Mouse (Mus musculus): ENCODE results near the gene Akap12. TPM values are rescaled to one million over a fixed set of nuclear protein-coding genes. Genes with fewer than 3 reads are reported as not detected.

The Akap12 gene
- polyA plus RNA-seq, 1 experiment = 387 TPM

DNA sequence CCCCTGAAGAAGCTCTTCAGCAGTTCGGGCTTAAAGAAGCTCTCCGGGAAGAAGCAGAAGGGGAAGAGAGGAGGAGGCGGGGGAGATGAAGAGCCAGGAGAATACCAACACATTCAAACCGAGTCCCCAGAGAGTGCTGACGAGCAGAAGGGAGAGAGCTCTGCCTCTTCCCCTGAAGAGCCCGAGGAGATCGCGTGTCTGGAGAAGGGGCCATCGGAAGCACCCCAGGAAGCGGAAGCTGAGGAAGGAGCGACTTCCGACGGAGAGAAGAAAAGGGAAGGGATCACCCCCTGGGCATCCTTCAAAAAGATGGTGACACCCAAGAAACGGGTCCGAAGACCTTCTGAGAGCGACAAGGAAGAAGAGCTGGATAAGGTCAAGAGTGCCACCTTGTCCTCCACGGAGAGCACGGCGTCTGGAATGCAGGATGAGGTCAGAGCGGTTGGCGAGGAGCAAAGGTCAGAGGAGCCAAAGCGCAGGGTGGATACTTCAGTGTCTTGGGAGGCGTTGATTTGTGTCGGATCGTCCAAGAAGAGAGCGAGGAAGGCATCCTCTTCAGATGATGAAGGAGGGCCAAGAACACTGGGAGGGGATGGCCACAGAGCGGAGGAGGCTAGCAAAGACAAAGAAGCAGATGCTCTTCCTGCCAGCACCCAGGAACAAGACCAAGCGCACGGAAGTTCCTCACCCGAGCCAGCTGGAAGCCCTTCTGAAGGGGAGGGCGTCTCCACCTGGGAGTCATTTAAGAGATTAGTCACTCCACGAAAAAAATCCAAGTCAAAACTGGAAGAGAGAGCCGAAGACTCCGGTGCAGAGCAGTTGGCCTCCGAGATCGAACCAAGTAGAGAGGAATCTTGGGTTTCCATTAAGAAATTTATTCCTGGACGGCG lies 88.4 kb downstream of the Akap12 start:
- no peaks in the 10 kb centered on the region for H3K27me3 ChIP-seq (ENCODE audit: control insufficient read depth, insufficient read depth, low read length, poor library complexity, severe bottlenecking)
- no peak overlapping the region for H3K9ac ChIP-seq (ENCODE audit: low read depth, poor library complexity, severe bottlenecking)
- TF ChIP-seq EP300 (IDR thresholded peaks at IDR 0.05; ENCODE audit: insufficient read depth, low read depth, low read length) (no peak), POLR2A (IDR thresholded peaks at IDR 0.05; ENCODE audit: insufficient read depth, low read length) (no peak), CTCF (IDR thresholded peaks at IDR 0.05; ENCODE audit: low read depth, low read length) (no peak)
- no peak overlapping the region for H3K4me3 ChIP-seq (ENCODE audit: low read depth, low read length)
- H3K27ac ChIP-seq (ENCODE audit: insufficient read depth, low read length) = no peak overlapping the region
- no peaks in the 10 kb centered on the region for H3K4me1 ChIP-seq (ENCODE audit: control insufficient read depth, insufficient read depth, low read length)
- H3K9me3 ChIP-seq (replicated peaks; ENCODE audit: control insufficient read depth, insufficient read depth, low read length, poor library complexity, severe bottlenecking) = no peaks in the 10 kb centered on the region
- peaks cover 69% of the 10 kb centered on the region for H3K36me3 ChIP-seq (ENCODE audit: control insufficient read depth, insufficient read depth, low read length, poor library complexity, severe bottlenecking)

DNA sequence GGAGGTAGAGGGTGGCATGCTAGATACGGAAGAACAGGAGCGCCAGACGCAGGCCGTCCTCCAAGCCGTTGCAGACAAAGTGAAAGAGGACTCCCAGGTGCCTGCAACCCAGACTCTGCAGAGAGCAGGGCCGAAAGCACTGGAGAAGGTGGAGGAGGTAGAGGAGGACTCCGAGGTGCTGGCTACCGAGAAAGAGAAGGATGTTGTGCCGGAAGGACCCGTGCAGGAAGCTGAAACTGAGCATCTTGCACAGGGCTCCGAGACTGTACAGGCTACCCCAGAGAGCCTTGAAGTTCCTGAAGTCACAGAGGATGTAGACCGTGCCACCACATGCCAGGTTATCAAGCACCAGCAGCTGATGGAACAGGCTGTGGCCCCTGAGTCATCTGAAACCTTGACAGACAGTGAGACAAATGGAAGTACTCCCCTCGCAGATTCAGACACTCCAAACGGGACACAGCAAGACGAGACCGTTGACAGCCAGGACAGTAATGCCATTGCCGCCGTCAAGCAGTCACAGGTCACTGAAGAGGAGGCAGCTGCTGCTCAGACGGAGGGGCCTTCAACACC lies 89.8 kb downstream of the Akap12 start:
- Histone ChIP-seq H3K9ac (ENCODE audit: low read depth, poor library complexity, severe bottlenecking) (no peak overlapping the region), H3K27ac (ENCODE audit: insufficient read depth, low read length) (no peak overlapping the region), H3K9me3 (replicated peaks; ENCODE audit: control insufficient read depth, insufficient read depth, low read length, poor library complexity, severe bottlenecking) (no peaks in the 10 kb centered on the region), H3K4me3 (ENCODE audit: low read depth, low read length) (no peak overlapping the region), H3K27me3 (ENCODE audit: control insufficient read depth, insufficient read depth, low read length, poor library complexity, severe bottlenecking) (no peaks in the 10 kb centered on the region), H3K36me3 (ENCODE audit: control insufficient read depth, insufficient read depth, low read length, poor library complexity, severe bottlenecking) (peaks cover 72% of the 10 kb centered on the region), H3K4me1 (ENCODE audit: control insufficient read depth, insufficient read depth, low read length) (no peaks in the 10 kb centered on the region)
- no peak for TF ChIP-seq CTCF (IDR thresholded peaks at IDR 0.05; ENCODE audit: low read depth, low read length)
- no peak for TF ChIP-seq POLR2A (IDR thresholded peaks at IDR 0.05; ENCODE audit: insufficient read depth, low read length)
- no peak for TF ChIP-seq EP300 (IDR thresholded peaks at IDR 0.05; ENCODE audit: insufficient read depth, low read depth, low read length)

DNA sequence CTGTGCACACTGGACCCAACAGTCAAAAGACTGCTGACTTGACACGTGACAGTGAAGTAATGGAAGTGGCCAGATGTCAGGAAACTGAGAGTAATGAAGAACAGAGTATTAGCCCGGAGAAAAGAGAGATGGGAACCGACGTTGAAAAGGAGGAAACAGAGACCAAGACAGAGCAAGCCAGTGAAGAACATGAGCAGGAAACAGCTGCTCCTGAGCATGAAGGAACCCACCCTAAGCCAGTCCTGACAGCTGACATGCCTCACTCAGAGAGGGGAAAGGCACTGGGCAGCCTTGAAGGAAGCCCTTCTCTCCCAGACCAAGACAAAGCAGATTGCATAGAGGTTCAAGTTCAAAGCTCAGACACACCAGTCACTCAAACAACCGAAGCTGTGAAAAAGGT lies 90.5 kb downstream of the Akap12 start:
- no peak overlapping the region for H3K27ac ChIP-seq (ENCODE audit: insufficient read depth, low read length)
- no peak overlapping the region for H3K9ac ChIP-seq (ENCODE audit: low read depth, poor library complexity, severe bottlenecking)
- H3K4me3 ChIP-seq (ENCODE audit: low read depth, low read length) = no peak overlapping the region
- H3K4me1 ChIP-seq (ENCODE audit: control insufficient read depth, insufficient read depth, low read length) = no peaks in the 10 kb centered on the region
- TF ChIP-seq CTCF (IDR thresholded peaks at IDR 0.05; ENCODE audit: low read depth, low read length) = no peak
- no peaks in the 10 kb centered on the region; the same call in 1 of the 2 replicates for H3K9me3 ChIP-seq (replicated peaks; ENCODE audit: control insufficient read depth, insufficient read depth, low read length, poor library complexity, severe bottlenecking)
- no peaks in the 10 kb centered on the region for H3K27me3 ChIP-seq (ENCODE audit: control insufficient read depth, insufficient read depth, low read length, poor library complexity, severe bottlenecking)
- peaks cover 72% of the 10 kb centered on the region for H3K36me3 ChIP-seq (ENCODE audit: control insufficient read depth, insufficient read depth, low read length, poor library complexity, severe bottlenecking)

DNA sequence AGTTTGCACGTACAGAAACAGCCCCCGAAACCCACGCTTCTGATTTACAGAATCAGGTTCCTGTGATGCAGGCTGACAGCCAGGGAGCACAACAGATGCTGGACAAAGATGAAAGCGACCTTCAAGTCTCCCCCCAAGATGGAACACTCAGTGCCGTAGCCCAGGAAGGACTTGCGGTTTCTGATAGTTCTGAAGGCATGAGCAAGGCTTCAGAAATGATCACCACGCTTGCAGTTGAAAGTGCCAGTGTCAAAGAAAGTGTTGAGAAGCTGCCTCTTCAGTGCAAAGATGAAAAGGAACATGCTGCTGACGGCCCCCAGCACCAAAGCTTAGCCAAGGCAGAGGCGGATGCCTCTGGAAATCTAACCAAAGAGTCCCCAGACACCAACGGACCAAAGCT lies 91.3 kb downstream of the Akap12 start:
- H3K9ac ChIP-seq (ENCODE audit: low read depth, poor library complexity, severe bottlenecking) = no peak overlapping the region
- H3K27me3 ChIP-seq (ENCODE audit: control insufficient read depth, insufficient read depth, low read length, poor library complexity, severe bottlenecking) = no peaks in the 10 kb centered on the region
- H3K9me3 ChIP-seq (replicated peaks; ENCODE audit: control insufficient read depth, insufficient read depth, low read length, poor library complexity, severe bottlenecking) = peaks cover 2% of the 10 kb centered on the region
- no peak overlapping the region for H3K4me3 ChIP-seq (ENCODE audit: low read depth, low read length)
- H3K27ac ChIP-seq (ENCODE audit: insufficient read depth, low read length) = no peak overlapping the region
- peaks cover 69% of the 10 kb centered on the region for H3K36me3 ChIP-seq (ENCODE audit: control insufficient read depth, insufficient read depth, low read length, poor library complexity, severe bottlenecking)
- no peak for TF ChIP-seq EP300 (IDR thresholded peaks at IDR 0.05; ENCODE audit: insufficient read depth, low read depth, low read length)
- TF ChIP-seq CTCF (IDR thresholded peaks at IDR 0.05; ENCODE audit: low read depth, low read length) = no peak
- no peak for TF ChIP-seq POLR2A (IDR thresholded peaks at IDR 0.05; ENCODE audit: insufficient read depth, low read length)
- no peaks in the 10 kb centered on the region for H3K4me1 ChIP-seq (ENCODE audit: control insufficient read depth, insufficient read depth, low read length)

DNA sequence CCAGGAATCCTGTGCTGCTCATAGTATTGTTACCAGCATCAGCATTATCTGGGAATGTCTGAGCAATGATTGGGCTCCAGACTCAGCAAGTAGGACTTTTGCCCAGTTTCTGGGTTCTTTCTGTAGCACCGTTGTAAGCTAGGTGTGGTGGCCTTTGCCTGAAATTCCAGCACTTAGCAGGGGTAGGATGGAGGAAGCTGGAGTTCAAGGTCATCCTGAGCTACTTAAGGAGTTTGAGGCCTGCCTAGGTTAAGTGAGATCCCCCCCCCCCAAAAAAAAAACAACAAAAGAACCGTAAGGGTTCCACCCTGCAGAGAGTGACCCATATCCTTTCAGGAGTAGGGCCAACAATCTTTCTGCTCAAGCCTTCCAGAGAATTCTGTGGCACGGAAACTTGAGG lies 98.4 kb downstream of the Akap12 start:
- Histone ChIP-seq H3K27me3 (ENCODE audit: control insufficient read depth, insufficient read depth, low read length, poor library complexity, severe bottlenecking) (no peaks in the 10 kb centered on the region), H3K36me3 (ENCODE audit: control insufficient read depth, insufficient read depth, low read length, poor library complexity, severe bottlenecking) (0 out of 2 replicates have a peak, but pooled peaks cover 4% of the 10 kb centered on the region), H3K9me3 (replicated peaks; ENCODE audit: control insufficient read depth, insufficient read depth, low read length, poor library complexity, severe bottlenecking) (peaks cover 9% of the 10 kb centered on the region), H3K27ac (ENCODE audit: insufficient read depth, low read length) (no peak overlapping the region), H3K9ac (ENCODE audit: low read depth, poor library complexity, severe bottlenecking) (no peak overlapping the region), H3K4me3 (ENCODE audit: low read depth, low read length) (no peak overlapping the region), H3K4me1 (ENCODE audit: control insufficient read depth, insufficient read depth, low read length) (no peaks in the 10 kb centered on the region)
- no peak for TF ChIP-seq POLR2A (IDR thresholded peaks at IDR 0.05; ENCODE audit: insufficient read depth, low read length)
- TF ChIP-seq CTCF (IDR thresholded peaks at IDR 0.05; ENCODE audit: low read depth, low read length) = no peak
- no peak for TF ChIP-seq EP300 (IDR thresholded peaks at IDR 0.05; ENCODE audit: insufficient read depth, low read depth, low read length)

DNA sequence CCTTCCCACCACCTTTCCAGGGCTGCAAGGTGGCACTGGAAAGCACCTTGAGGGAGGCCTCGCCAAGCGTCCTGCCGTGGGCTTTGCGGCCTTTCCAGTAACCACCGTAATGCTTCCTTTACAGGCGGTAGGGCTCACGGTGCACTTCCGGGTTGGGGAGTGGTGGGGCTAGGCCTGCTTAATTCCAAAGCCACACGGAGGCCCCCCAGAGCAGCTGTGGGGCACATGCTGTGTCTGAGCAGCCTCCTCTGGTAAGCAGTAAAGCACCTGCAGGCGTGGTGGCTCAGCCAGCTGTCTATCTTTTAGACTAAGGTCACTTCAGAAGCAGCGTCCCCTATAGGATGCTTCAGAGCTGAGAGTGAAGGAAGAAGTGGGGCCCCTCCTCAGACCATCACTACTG lies 103.9 kb downstream of the Akap12 start:
- Histone ChIP-seq H3K9ac (ENCODE audit: low read depth, poor library complexity, severe bottlenecking) (no peak overlapping the region), H3K27ac (ENCODE audit: insufficient read depth, low read length) (no peak overlapping the region), H3K36me3 (ENCODE audit: control insufficient read depth, insufficient read depth, low read length, poor library complexity, severe bottlenecking) (no peaks in the 10 kb centered on the region), H3K4me3 (ENCODE audit: low read depth, low read length) (no peak overlapping the region), H3K27me3 (ENCODE audit: control insufficient read depth, insufficient read depth, low read length, poor library complexity, severe bottlenecking) (no peaks in the 10 kb centered on the region), H3K4me1 (ENCODE audit: control insufficient read depth, insufficient read depth, low read length) (peaks cover 7% of the 10 kb centered on the region), H3K9me3 (replicated peaks; ENCODE audit: control insufficient read depth, insufficient read depth, low read length, poor library complexity, severe bottlenecking) (no peaks in the 10 kb centered on the region)
- TF ChIP-seq CTCF (IDR thresholded peaks at IDR 0.05; ENCODE audit: low read depth, low read length) (no peak), EP300 (IDR thresholded peaks at IDR 0.05; ENCODE audit: insufficient read depth, low read depth, low read length) (no peak), POLR2A (IDR thresholded peaks at IDR 0.05; ENCODE audit: insufficient read depth, low read length) (no peak)
